Mouse (Mus musculus): Measurements from ENCODE around the gene Hbb-y.
"Not testable (repeated sequence)": the region's sequence is repeated elsewhere in the genome, so short reads cannot be mapped to it uniquely, and the experiment has no call there.

Hbb-y gene

DNA sequence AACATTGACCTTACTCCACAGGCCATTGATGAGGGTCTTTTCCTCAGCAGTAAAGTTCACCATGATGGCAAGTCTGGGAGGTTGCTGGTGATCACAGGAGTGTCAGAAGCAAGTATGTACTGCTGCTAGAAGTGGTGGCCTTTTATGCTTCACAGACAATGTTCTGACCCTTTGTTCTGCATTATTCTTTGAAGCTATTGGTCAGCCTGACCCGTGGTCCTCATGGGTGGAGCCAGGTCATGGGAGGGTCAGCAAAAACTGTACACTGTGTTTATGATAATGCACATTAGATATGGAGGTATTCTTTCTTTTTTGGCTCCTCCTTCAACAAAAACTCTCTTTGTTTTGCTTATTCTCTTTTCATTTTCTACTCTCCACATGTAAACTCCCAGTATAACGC is at the start of gene Hbb-y:
Gene Hbb-y, minus strand, starts transcription at position 127 of the 400 bp plus-strand sequence.
- no peak for DNase-seq

DNA sequence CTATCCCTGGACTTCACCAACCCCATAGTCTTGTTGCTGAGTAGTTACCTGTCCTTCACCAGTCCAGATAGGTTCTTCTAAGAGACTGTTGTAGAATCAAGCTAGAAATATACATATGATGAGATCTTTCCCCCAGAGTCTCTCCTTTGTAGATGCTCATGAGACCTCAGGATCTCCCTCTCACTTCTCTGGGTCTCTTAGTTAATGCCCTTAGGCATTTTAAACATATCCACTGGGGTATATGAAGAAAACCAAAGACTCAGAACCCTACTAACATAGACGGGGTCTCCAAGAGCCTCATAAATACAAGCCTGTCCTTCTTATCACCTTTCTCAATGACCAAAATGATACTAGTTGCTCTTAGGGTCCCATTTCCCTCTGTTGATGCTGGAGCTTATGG is 41.4 kb upstream of the Hbb-y start, which contains the start of gene Olfr64:
Gene Olfr64, minus strand, starts transcription at position 101 of the 400 bp plus-strand sequence.
- no peak for DNase-seq

DNA sequence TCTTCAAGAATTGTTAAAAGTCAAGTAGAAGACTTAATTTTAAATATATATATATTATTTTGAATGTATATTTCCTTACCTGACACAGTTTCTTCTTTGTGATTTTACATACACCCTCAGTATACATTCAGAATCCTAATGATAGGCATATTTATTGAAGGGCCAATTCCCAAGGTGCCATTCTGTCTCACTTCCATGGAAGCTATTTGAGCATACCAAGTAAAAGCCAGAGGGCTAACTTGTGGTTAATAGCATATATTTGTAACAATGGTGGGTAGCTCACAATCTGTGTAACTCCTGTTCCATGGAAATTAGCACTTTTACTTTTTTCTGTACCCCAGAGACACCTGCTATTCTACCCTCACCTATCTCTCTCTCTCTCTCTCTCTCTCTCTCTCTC is 33.1 kb upstream of the Hbb-y start, which contains the start of gene Olfr66:
Gene Olfr66, minus strand, starts transcription at position 101 of the 400 bp plus-strand sequence.
- DNase-seq = no peak

DNA sequence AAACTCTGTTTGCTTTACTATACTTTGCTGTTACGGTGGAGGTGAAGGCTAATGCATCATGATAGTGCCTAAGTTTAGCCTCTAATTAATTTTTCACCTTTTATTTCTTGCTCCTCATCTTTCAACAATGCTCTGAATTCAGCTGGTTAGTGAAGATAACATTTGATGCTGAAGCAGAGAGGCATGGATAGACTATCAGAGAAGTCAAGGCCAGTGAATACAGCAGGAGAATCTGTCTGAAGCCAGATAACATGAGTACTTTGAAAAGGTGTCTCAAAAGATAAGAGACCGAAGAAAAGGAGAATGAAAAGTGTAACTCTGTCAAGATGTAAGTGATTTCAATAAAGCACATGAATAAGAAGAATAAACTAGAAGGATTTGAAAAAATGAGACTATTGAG is 24.1 kb upstream of the Hbb-y start:
- DNase-seq = no peak

DNA sequence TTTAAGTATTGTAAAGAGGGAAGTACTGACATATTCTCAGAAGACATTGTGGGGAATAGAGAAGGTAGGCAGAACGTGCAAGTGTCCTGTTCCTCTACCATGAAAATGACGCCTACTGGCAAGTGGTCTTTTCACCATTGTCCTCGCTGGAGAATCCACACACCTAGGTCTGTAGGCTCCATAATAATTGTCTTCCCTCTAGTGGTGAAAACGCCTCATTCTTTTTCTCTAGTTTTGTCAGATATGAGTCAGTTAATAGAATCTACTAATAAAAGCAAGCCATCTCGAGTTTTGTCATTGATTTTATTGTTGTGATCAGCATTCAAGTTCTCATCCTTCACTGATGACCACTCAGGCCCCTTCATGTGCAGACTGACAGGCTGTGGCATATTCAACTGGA is 21.4 kb upstream of the Hbb-y start:
- DNase-seq = no peak

DNA sequence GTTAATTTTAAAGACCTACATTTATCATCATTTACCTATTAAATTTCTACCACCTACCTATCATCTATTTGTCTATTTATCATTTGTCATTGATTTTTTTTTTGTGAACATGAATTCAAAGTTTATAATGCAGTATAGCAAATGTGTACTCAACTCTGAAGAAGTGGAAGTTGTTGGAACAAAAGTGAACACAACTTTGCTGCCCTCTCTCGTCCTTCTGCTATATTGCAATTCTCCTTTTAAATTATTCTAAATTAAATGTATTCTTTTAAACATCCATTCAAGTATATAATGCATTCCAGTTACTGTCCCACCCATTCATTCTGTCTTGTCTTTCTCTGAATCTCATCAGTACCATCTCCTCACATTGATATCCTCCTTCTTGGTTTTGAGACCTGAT is 20.0 kb upstream of the Hbb-y start:
- DNase-seq = no peak

DNA sequence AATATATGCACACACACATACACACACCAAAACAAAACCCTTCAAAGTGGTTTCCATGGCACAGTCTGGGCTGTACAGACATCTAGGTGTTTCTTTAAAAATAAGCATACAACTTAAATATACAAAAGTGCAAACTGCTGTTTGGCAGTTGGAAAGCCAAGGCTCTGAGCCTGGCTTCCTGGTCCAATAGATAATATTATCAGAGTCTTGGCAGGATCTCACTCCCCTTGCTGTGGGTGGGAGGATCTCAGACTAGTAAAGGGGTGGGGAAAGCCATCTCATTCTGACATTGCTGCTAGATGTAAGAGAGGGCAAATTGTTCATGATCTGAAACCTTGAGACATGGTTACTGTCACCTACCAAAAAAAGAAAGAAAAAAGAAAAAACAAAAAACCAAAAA is 17.7 kb upstream of the Hbb-y start:
- DNase-seq = no peak

DNA sequence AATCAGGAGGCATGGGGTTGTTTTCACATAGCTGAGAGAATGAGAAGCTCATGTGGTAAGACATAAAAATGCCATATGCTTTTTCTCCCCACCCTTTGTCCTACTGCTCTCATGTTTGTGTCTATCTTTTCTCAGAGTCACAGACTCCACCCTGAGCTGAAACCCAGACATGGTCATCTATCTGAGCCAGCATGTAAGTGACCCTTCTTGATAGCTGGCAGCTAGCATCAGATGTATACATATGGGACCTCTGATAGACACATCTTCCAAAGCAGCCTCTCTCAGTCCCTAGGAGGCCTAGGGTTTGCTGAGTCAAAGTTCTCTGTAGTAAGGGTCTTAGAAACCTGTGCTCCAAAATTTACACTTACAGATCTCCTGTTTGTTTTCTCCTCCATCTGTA is 12.7 kb upstream of the Hbb-y start:
- no peak for DNase-seq

DNA sequence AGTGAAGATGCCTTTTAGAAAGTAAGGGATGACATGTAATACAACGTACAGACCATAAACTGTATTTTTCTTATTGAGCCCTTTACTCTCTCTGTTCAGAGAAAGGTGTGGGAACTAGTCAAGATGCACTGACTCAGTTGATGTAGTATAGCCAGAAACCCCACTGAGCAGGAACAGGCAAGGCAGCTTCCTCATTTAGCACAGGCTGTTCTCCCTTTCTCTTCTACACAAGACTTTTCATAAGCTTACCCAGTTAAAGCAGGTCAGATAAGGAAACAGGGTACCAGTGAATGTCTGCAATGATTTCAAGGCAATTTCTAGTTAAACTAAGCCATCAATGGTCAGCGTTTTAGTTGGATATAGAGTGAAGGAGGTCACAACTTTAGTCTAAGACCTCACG is 8.5 kb upstream of the Hbb-y start:
- no peak for DNase-seq

DNA sequence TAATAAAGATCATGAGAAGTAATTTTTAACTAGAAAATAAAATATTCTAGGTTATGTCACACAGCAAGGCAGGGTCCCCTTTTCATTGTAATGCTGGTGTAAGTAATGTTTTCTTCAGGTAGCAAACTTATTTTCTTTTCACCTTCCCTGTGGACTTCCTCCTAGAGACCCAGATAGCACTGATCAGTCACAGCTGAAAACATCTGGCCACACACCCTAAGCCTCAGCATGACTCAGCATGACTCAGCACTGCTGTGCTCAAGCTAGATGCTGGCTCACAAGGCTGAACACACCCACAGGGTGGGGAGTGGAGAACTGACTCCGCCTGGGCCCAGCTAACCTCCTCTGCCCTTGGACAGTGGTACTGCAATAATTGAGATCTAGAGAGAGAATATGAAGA is 7.8 kb upstream of the Hbb-y start:
- DNase-seq = peak in 1 of 2 experiments; percentile 2

DNA sequence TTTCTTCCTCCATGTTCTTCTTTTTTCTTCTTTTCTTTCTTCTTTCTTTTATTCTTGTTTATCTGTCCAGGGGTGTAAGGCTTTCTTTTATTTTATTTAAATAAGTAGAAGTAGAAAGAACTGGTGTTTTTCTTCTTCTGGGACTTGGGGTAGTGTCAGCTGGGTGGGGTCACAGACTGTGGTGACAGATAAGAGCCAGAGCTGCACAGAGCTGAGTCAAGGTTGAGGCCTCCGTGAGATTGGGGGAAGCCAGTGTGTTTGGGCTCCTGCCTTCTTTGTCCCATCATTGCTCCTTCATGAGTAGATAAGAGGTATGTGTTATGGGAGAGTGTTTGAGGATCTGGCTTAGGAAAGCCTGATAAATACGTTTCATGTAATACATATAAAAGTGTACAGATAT is 6.1 kb upstream of the Hbb-y start:
- DNase-seq = no peak

DNA sequence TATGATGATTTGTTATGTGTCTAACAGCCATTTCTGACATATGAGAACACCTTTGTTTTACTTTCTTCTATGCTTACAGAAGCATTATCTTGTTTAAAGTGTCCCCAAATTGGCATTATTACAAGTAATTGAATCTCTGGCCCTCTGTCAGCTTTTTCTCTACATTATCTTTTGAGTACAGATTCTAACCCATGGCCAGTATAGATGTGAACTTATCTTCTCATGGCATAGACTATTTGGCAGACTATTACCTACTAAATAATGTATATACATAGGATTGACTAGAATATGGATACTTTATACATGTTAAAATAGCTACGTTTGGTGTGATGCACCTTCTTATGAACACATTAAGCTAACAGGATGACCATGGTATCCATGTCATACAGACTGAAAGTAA is 1.7 kb upstream of the Hbb-y start:
- DNase-seq = no peak

DNA sequence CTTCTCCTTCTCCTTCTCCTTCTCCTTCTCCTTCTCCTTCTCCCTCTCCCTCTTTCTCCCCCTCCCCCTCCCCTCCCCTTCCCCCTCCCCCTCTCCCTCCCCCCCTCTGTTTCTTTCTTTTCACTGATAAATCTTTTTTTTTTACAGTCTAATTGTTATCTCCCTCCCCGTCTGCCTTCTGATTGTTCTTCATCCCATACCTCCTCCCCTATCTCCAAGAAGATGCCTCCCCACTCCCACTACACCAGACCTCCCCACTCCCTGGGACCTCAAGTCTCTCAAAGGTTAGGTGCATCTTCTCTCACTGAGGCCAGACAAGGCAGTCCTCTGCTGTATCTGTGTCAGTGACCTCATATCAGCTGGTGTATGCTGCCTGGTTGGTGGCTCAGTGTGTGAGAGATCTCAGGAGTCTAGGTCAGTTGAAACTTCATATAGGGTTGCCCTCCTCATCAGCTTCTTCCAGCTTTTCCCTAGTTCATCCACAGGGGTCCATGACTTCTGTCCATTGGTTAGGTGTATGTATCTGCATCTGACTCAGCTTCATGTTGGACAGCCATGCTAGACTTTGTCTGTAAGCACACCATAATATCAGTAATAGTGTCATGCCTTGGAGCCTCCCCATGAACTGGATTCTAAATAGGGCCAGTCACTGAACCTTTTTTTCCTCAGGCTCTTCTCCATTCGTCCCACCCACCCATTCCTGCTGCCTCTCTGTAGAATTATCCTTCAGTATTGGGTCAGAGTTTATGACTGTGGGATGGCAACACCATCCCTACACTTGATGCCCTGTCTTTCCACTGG is 8.3 kb downstream of the Hbb-y start:
- no peak for DNase-seq

DNA sequence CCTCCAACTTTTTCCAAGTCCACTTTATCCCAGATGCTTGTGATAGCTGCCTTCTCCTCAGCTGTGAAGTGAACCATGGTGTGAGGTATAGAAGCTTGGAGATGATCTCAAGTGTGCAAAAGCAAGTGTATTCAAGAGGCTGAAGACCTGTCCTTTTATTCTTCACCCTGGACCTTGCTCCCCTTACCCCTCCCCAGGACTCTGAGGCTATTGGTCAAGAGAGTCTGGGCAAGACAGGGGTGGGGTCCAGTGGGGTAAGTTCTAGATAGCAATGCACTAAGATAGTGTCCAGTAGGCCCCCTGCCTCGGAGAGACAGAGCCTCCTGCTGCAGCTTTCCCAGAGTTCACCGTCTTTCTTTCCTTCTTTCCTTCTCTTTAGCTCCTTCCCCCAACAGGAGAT is 10.0 kb downstream of the Hbb-y start, which contains the start of gene Hbb-bh1:
Gene Hbb-bh1, minus strand, starts transcription at position 131 of the 400 bp plus-strand sequence.
- no peak for DNase-seq

DNA sequence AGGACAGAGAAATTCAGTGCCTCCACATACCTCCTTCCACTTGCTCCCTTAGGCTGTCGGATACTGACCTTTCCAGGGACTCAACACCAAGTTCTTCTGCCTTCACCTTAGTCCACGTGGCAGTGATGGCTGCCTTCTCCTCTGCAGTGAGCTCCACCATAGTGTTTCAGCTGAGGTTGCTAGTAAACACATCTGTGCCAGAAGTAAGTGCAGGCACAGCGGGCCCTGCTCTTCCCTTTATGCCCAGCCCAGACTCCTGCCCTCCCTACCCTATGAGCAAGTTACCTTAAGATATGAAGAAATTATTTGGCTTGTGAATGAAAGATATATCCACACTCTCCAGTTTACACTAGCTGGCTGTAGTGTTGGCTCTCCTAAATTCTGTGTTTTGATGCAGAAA is 12.7 kb downstream of the Hbb-y start, which contains the start of gene Hbb-bh2:
Gene Hbb-bh2, minus strand, starts transcription at position 253 of the 400 bp plus-strand sequence.
- no peak for DNase-seq

DNA sequence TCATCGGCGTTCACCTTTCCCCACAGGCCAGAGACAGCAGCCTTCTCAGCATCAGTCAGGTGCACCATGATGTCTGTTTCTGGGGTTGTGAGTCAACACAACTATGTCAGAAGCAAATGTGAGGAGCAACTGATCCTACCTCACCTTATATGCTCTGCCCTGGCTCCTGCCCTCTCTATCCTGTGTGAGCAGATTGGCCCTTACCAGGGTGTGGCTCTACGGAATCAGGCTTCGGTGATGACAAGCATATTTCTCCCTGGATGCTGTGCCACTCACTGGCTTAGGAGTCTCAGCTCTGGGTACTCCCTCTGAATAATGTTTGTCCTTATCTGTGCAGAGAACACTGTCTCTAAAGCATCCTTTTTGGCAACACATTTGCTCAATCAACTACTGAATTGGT is 25.2 kb downstream of the Hbb-y start, which contains the start of gene Hbb-bs:
Gene Hbb-bs, minus strand, starts transcription at position 289 of the 400 bp plus-strand sequence.
- DNase-seq = no peak

DNA sequence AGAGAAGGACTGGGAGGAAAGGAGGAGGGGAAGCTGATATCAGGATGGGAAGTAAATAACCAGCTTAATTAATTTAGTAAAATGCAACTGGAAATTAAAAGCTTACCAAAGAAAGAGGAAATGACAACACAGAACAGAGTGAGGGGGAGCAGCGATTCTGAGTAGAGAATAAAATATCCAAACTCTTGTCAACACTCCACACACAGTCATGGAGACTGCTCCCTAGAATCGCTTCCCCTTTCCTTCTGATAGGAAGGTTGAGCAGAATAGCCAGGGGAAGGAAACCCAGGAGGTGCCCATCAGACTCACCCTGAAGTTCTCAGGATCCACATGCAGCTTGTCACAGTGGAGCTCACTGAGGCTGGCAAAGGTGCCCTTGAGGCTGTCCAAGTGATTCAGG is 25.9 kb downstream of the Hbb-y start:
- DNase-seq = not testable (repeated sequence)

DNA sequence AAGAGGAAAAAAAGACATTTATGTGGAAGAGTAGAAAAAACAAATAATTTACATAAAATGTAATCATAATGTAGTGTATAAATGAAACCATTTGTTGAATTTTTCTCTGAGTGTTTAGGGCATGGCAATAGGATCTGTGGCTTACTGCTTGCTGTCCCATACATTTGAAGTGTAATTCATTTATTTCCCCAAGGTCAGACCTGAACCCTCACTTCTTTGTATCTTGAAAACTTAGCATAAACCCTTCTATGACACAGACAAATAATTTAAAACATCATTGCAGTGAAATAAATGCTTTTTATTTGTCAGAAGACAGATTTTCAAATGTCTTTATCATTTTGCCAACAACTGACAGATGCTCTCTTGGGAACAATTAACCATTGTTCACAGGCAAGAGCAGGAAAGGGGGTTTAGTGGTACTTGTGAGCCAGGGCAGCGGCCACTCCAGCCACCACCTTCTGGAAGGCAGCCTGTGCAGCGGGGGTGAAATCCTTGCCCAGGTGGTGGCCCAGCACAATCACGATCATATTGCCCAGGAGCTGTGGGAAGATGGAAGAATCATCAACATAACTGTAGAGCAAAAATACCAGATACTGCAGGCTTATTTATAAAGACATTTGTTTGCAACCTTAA is 26.6 kb downstream of the Hbb-y start:
- DNase-seq = no peak

DNA sequence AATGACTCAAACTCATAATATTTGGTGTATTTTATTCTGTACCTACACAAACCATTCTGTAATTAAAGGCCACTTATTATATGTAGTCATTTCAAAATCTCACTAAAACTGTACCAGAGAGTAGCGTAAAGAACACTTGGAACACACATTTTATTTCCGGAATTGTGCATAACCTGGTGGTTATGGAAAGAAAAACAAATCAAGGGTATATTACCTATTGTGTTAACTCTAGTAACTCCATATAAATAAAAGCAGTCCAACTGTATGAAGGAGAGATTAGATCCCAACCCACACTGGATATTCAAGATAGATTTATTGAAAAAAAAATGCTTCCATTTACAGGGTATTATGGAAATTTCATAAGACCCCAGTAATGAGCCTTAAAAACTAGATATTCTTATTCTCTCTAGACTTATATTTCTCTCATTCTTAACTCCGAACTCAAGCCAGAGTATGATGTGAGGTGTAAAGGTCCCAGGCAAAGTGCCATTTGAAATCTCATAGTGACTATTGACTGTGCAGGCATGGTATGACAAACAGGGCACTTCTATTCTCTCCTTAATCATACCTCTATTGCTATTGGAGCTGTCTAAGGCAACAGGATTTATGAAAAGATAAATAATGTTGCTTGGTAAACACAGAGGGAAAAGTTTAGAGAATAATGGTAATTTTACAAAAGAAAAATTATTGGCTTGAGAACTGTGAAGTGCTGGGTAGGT is 27.3 kb downstream of the Hbb-y start:
- no peak for DNase-seq

DNA sequence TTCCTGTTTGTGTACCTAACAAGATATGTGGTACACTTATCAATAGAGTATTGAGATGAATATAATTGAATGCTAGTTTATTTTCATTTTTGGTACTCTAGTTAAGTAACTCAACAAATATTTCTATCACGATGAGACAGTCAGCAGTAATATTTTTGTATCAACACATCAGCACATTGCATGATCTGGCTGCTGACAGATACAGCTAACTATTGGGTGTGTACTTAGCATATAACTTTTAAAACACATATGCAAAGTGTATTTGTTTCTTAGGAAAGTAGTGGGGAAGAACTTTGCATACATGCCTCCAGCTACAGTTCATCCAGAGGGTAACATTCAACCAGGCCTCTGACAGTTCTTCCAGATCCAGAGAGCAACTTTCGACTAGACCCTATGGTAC is 28.4 kb downstream of the Hbb-y start:
- no peak for DNase-seq

DNA sequence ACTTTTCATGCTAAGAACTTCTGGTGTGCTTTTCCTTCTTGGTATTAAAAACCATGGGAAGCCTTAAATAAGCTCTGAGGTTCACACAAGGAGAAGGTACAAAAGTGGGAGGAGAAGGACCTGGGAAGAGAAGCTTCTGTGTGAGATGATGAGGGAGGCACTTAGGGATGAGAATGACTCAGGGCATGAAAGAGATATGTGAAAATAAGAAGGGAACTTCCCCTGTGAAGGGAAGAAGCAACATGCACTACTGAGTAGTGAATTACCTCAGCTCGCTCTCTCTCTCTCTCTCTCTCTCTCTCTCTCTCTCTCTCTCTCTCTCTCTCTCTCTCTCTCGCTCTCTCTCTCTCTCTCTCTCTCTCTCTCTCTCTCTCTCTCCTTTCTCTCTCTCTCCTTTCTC is 37.9 kb downstream of the Hbb-y start:
- DNase-seq = not testable (repeated sequence)

DNA sequence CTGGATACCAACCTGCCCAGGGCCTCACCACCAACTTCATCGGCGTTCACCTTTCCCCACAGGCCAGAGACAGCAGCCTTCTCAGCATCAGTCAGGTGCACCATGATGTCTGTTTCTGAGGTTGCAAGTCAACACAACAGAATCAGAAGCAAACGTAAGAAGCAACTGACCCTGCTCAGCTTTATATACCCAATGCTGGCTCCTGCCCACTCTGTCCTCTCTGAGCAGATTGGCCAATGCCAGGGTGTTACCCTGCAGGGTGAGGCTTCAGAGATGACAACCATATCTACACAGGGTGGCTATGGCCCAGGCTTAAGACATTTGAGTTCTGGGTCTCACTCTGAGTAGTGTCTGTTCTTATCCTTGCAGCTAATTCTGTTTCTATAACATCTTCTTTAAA is 39.2 kb downstream of the Hbb-y start, which contains the start of gene Hbb-bt:
Gene Hbb-bt, minus strand, starts transcription at position 231 of the 400 bp plus-strand sequence.
- DNase-seq = no peak

DNA sequence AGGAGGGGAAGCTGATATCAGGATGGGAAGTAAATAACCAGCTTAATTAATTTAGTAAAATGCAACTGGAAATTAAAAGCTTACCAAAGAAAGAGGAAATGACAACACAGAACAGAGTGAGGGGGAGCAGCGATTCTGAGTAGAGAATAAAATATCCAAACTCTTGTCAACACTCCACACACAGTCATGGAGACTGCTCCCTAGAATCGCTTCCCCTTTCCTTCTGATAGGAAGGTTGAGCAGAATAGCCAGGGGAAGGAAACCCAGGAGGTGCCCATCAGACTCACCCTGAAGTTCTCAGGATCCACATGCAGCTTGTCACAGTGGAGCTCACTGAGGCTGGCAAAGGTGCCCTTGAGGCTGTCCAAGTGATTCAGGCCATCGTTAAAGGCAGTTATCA is 39.9 kb downstream of the Hbb-y start:
- DNase-seq = not testable (repeated sequence)
